Mouse (Mus musculus) granulocyte monocyte progenitor cell, adult 5-6 weeks (primary cell): Measurements from ENCODE around the gene Blnk. TPM values are rescaled to one million over a fixed set of nuclear protein-coding genes. Genes with fewer than 3 reads are reported as not detected.
A peak's percentile ranks its signal among the peaks of the same experiment; 100 is the strongest.

Experiments
- ATAC-seq: replicated peaks from 2 replicates; pipeline ENCODE4 v1.8.0; 2016; ENCODE audit warnings: mild to moderate bottlenecking, moderate TSS enrichment, inconsistent platforms; ENCODE audit not compliant: poor library complexity, severe bottlenecking
- total RNA-seq, 2 experiments: library from RNA; stranded (forward) in 1 of 2; stranded (reverse) in 1 of 2; fragments of 200-712, 200-1000 nt in 1 of 2; fragments of >200 nt in 1 of 2; fragmentation: Nextera tagmentation in 1 of 2; gene quantifications; 2 replicates each; pipeline ENCODE4 v1.2.3; 2014 to 2017

Gene Blnk
- total RNA-seq, 2 experiments from 2014 or later, result 0.30 TPM; not detected in 1

GRCm38 (mm10) chr19:40971273-40971914, 22.9 kb downstream of the Blnk start:
- no peak for ATAC-seq

- no peak for ATAC-seq
Observed at GRCm38 (mm10) chr19:40970775-40971174, 23.6 kb downstream of the Blnk start.

GRCm38 (mm10) chr19:40970301-40970700, 24.0 kb downstream of the Blnk start:
- no peak for ATAC-seq

GRCm38 (mm10) chr19:40964936-40965850, 29.1 kb downstream of the Blnk start:
- ATAC-seq, result no peak

- no peak for ATAC-seq
Observed at GRCm38 (mm10) chr19:40964367-40964891, 29.9 kb downstream of the Blnk start.

GRCm38 (mm10) chr19:40962988-40963387, 31.3 kb downstream of the Blnk start:
- peak; percentile 90 for ATAC-seq

- ATAC-seq, result no peak
Observed at GRCm38 (mm10) chr19:40958981-40959380, 35.4 kb downstream of the Blnk start.

- ATAC-seq, result no peak
Observed at GRCm38 (mm10) chr19:40946937-40947577, 47.3 kb downstream of the Blnk start.

GRCm38 (mm10) chr19:40943552-40943951, 50.8 kb downstream of the Blnk start:
- ATAC-seq, result no peak

- ATAC-seq, result peak; percentile 82
Observed at GRCm38 (mm10) chr19:40936038-40936437, 58.3 kb downstream of the Blnk start.

GRCm38 (mm10) chr19:40935376-40935775, 59.0 kb downstream of the Blnk start:
- ATAC-seq, result no peak

- peak; percentile 78 for ATAC-seq
Observed at GRCm38 (mm10) chr19:40931581-40932369, 62.6 kb downstream of the Blnk start.

- no peak for ATAC-seq
Observed at GRCm38 (mm10) chr19:40895393-40895703, 99.0 kb downstream of the Blnk start.

GRCm38 (mm10) chr19:40894519-40895392, 99.6 kb downstream of the Blnk start, which contains the start of gene Zfp518a:
Gene Zfp518a, plus strand, starts transcription at chr19:40894705.
- peak; percentile 96 for ATAC-seq

GRCm38 (mm10) chr19:40894071-40894506, 100.2 kb downstream of the Blnk start:
- no peak for ATAC-seq

GRCm38 (mm10) chr19:40888887-40889286, 105.4 kb downstream of the Blnk start:
- ATAC-seq, result peak; percentile 98

- no peak for ATAC-seq
Observed at GRCm38 (mm10) chr19:40881700-40882099, 112.6 kb downstream of the Blnk start.
